Mouse (Mus musculus): ENCODE measurements around the gene Hist1h2af.

Gene Hist1h2af

GRCm38 (mm10) chr13:23533560-23534367 lies at the start of gene Hist1h2af:
TSS of gene Hist1h2af (plus strand) at chr13:23533906.
- DNase-seq (ENCODE audit: extremely low spot score) = peak; percentile 87

GRCm38 (mm10) chr13:23485271-23485670 lies 48.4 kb upstream of the Hist1h2af start:
- no peak for DNase-seq (ENCODE audit: extremely low spot score)

- DNase-seq (ENCODE audit: extremely low spot score) = peak; percentile 75
These were observed 45.0 kb upstream of the Hist1h2af start, which contains the start of gene Btn2a2 for GRCm38 (mm10) chr13:23488400-23489322. TSS of gene Btn2a2 (minus strand) at chr13:23488857.

- no peak for DNase-seq (ENCODE audit: extremely low spot score)
These were observed 42.8 kb upstream of the Hist1h2af start for GRCm38 (mm10) chr13:23490863-23491262.

- DNase-seq (ENCODE audit: extremely low spot score) = no peak
These were observed 42.4 kb upstream of the Hist1h2af start for GRCm38 (mm10) chr13:23491263-23491662.

GRCm38 (mm10) chr13:23491990-23492389 lies 41.7 kb upstream of the Hist1h2af start:
- DNase-seq (ENCODE audit: extremely low spot score) = no peak

- no peak for DNase-seq (ENCODE audit: extremely low spot score)
These were observed 38.2 kb upstream of the Hist1h2af start for GRCm38 (mm10) chr13:23495526-23495925.

GRCm38 (mm10) chr13:23497656-23498321 lies 35.9 kb upstream of the Hist1h2af start:
- peak; percentile 93 for DNase-seq (ENCODE audit: extremely low spot score)

- DNase-seq (ENCODE audit: extremely low spot score) = peak; percentile 46
These were observed 35.1 kb upstream of the Hist1h2af start for GRCm38 (mm10) chr13:23498653-23499052.

GRCm38 (mm10) chr13:23499943-23500342 lies 33.8 kb upstream of the Hist1h2af start:
- peak; percentile 62 for DNase-seq (ENCODE audit: extremely low spot score)

- peak; percentile 94 for DNase-seq (ENCODE audit: extremely low spot score)
These were observed 33.1 kb upstream of the Hist1h2af start for GRCm38 (mm10) chr13:23500424-23501200.

GRCm38 (mm10) chr13:23501511-23501910 lies 32.2 kb upstream of the Hist1h2af start:
- DNase-seq (ENCODE audit: extremely low spot score) = no peak

- no peak for DNase-seq (ENCODE audit: extremely low spot score)
These were observed 31.6 kb upstream of the Hist1h2af start for GRCm38 (mm10) chr13:23502031-23502567.

- no peak for DNase-seq (ENCODE audit: extremely low spot score)
These were observed 30.8 kb upstream of the Hist1h2af start for GRCm38 (mm10) chr13:23502916-23503315.

- DNase-seq (ENCODE audit: extremely low spot score) = peak; percentile 89
These were observed 29.9 kb upstream of the Hist1h2af start for GRCm38 (mm10) chr13:23503797-23504196.

- peak; percentile 61 for DNase-seq (ENCODE audit: extremely low spot score)
These were observed 27.9 kb upstream of the Hist1h2af start for GRCm38 (mm10) chr13:23505662-23506345.

GRCm38 (mm10) chr13:23506351-23506750 lies 27.4 kb upstream of the Hist1h2af start:
- DNase-seq (ENCODE audit: extremely low spot score) = peak; percentile 84

- peak; percentile 82 for DNase-seq (ENCODE audit: extremely low spot score)
These were observed 26.7 kb upstream of the Hist1h2af start for GRCm38 (mm10) chr13:23506819-23507515.

GRCm38 (mm10) chr13:23510127-23510526 lies 23.6 kb upstream of the Hist1h2af start:
- no peak for DNase-seq (ENCODE audit: extremely low spot score)

Data from embryo, embryonic 9.5 days (tissue).